Mouse (Mus musculus) liver, adult 2 months (tissue): ENCODE measurements around the gene Rap1gap.

Experiments used
- CTCF ChIP-seq: fragments of 200-500 bp; IDR thresholded peaks from 2 replicates; pipeline ENCODE4 v1.5.1; 2011; ENCODE audit warnings: low read depth, low read length, control low read depth
- POLR2A ChIP-seq: fragments of 200-500 bp; IDR thresholded peaks from 2 replicates; pipeline ENCODE4 v1.6.1; 2011; ENCODE audit warnings: low read length, control low read depth; ENCODE audit not compliant: insufficient read depth; ENCODE audit errors: extremely low read depth

DNA sequence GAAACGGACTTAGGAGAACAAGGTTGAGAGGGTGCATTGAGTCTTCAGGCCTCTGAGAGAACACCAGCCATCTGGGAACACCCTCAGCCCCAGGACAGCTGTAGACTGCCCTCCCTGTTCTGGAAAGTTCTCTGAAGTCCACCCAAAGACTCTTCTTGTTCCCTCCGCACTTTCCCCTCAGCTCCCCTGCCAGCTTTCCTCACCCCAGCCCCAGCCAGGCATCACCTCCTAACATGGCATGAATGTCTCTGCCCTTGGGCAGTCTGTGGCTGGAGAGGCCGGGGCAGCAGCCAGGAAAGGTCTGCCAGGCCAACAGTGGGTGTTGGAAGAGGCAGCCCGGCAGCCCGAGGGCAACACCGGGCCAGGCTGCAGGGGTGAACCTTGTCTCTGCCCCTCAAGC is 104.3 kb downstream of the Rap1gap start:
- no peak for TF ChIP-seq CTCF
- TF ChIP-seq POLR2A: no peak
